Mouse (Mus musculus): ENCODE results near the gene Atad5. TPM values are rescaled to one million over a fixed set of nuclear protein-coding genes. Genes with fewer than 3 reads are reported as not detected.

Gene Atad5
- polyA plus RNA-seq (2012; rRNA removed) = 0.63 and 0.67 TPM in 2 replicates

DNA sequence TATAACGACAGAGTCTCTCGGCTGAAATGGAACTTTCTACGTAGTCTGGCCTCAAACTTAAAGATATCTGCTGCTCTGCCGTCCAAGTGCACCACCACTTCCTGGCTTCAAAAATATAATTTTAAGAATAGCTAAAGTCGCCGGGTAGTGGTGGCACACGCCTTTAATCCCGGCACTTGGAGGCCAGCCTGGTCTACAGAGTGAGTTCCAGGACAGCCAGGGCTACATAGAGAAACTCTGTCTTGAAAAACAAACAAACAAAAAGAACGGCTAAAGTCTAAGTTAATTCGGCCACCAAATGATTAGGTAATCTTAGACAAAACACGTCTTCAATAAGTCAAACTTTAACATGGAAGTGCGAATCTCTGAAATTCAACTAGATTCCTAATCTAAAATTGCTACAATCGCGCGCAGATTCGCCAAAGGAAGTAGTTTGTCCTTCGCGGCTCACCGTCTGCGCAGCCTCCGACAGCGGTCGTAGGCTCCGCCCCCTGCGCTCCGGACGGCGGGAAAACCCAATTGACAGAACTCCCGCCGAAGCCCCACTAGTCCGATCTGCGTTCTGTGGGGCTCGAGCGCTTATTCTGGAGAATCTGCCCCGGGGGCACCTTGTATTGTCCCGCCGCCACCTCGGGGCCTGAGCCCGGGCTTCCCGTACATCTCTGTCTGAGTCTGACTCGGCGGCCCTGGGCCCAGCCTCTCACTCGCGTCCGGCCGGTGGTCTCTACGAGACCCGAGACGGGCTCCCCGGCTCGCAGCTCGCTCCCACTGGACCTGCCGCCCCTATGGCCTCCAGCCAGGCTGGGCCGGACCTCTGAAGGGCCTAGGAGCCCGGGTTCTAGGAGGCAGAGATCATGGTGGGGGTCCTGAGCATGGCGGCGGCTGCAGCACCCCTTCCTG is at the start of gene Atad5:
TSS of gene Atad5 (plus strand) at position 484 of the 900 bp plus-strand sequence.

DNA sequence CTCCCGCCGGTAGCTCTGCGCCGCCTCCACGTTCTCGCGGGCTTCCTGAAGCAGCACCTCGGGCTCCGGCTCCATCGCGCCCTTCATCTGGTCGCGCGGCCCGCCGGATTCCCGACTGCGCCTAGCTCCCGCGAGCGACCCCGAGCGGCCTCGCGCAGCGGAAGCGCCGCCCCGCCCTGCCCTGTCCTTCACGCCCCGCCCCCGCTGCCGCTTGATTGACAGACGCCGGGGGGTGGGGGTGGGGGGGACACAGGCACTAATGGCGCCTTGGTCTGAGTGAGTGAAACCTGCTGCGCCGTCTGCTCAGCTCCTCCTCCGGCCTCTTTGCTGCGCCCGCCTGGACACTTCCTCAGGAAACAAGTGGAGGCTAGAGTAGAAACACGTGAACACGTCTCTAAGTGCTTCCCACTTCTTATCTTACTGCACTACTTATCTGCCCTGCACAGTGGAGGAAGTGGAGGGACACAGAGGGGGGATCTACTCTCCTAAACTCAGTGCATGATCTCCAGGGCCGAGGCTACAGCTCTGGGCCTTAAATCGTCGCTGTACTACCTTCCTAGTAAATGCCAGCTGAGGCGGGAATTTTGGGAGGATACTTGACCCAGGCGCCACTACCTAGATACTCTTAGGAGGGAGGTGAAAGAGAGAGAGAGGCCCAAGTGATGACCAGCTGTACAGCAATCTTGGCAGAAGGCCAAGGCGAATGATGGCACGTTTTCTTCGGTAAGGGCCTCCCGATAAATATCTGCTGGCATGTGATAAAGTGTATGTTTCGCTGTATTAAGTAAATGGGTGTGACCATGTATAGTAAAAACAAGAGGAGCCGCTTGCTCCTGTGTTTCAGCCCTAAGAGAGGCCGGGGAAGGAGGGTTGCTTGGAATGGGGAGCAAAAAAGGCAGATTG is 8.1 kb upstream of the Atad5 start, which contains the start of gene Crlf3:
TSS of gene Crlf3 (minus strand) at position 166 of the 903 bp plus-strand sequence.

DNA sequence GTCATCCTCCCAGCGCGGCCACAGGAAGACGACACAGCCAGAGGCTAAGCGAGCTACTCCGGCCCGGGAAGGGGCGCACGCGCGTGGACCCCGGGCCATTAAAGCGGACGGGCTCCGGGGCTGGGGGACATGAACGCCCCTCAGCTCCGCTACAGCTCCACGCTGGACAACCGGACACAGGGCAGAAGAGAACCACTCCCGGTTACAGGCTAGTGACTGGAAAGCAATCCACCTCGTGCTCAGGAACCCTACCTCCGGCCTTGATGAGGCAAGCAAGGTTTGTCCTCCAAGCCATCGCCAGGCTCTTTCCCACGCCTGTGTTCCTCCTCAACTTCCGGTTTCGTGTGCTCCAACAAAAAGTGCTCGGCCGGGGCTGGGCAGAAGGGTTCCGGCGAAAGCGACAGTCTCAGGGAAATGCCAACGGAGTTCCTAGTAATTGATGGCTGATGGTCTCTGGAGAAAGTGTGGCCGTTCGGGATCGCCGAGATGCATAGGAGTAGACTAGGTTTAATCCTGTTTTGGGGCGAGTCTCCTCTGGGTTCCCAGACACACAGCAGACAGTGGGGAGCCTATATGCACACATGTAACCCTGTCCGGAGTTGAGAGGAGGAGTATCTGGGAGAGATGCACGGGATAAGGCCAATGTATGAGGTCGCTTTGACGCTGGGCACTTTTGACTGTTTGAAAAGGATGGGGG is 52.8 kb downstream of the Atad5 start, which contains the start of gene Tefm:
TSS of gene Tefm (minus strand) at position 351 of the 697 bp plus-strand sequence.

DNA sequence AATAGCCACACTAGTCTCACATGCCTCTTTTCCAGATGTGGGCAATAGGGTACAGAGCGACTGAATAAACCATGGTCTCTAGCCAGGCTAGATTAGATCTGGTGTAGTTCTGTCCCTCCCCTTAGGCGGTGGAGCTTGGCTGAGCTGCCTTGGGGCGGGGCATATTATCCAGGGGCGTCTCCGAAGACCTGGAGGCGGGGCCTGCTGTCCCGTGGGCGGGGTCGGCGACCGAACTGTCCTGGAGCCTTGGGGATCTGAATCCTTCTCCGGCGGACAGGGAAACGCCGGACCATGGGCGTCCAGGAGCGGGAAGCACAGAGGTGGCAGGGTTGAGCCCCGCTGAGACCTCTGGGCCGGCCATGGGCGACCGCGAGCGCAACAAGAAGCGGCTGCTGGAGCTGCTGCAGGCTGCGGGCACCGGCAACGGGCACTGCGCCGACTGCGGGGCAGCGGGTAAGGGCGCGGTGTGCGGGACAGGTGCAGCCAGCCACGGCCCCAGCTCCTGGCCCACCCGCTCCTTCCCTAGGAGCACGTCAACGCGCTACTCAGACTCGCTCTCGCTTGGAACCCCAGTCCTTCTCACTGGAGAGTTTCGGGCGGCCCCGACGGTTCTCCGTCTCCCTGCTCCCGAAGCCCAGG is 64.8 kb downstream of the Atad5 start, which contains the start of gene Adap2:
TSS of gene Adap2 (plus strand) at position 249 of the 639 bp plus-strand sequence.

DNA sequence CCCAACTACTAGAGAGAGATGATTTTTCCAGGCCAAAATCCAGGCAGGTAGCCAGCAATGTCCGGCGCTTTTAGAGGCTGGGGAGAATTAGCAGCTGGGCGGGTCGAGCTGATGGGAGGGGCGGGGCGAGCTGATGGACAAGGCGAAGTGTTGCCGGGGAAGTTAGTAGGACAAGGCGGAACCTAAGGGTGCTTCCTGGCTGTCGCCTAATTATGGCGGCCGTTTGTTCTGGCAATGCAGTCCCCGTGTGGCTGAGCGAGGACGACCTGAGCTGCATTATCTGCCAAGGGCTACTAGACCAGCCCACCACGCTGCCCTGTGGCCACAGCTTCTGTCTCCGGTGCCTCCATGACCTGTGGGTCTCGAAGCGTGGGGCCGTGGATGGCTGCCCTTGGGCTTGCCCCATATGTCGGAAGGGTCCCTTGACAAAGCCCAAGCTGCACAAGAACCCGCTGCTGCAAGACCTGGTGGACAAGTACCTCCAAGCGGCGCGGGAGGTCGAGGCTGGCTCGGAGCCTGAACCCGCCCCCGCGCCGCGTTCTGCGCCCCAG is 94.6 kb downstream of the Atad5 start, which contains the start of gene Rnf135:
TSS of gene Rnf135 (plus strand) at position 147 of the 551 bp plus-strand sequence.

Other genes with a start within 250 kb of the Atad5 start
- 2.9 and 4.1 TPM in 2 replicates for gene Utp6, start 127.0 kb upstream of the Atad5 start, polyA plus RNA-seq (2012; rRNA removed)
- gene Suz12, start 96.3 kb upstream of the Atad5 start, polyA plus RNA-seq (2012; rRNA removed) = 2.8 and 3.2 TPM in 2 replicates
- gene Crlf3, start 8.4 kb upstream of the Atad5 start, polyA plus RNA-seq (2012; rRNA removed) = 9.0 and 9.5 TPM in 2 replicates
- 2.4 and 3.5 TPM in 2 replicates for gene Tefm, start 52.8 kb downstream of the Atad5 start, polyA plus RNA-seq (2012; rRNA removed)
- gene Adap2, start 64.7 kb downstream of the Atad5 start, polyA plus RNA-seq (2012; rRNA removed) = 8.3 and 12.6 TPM in 2 replicates
- 10.9 and 16.3 TPM in 2 replicates for gene Rnf135, start 94.5 kb downstream of the Atad5 start, polyA plus RNA-seq (2012; rRNA removed)
- gene Rhot1, start 119.6 kb downstream of the Atad5 start, polyA plus RNA-seq (2012; rRNA removed) = 7.1 and 9.4 TPM in 2 replicates
- gene Rhbdl3, start 211.5 kb downstream of the Atad5 start, polyA plus RNA-seq (2012; rRNA removed) = 5.6 and 6.6 TPM in 2 replicates